Mouse (Mus musculus) E14TG2a.4 (cell line): Measurements from ENCODE around the gene Pvr.

Experiments used
- H3K27me3 ChIP-seq: 2 replicates; pipeline ENCODE4 v1.6.1; 2014; ENCODE audit warnings: low read length, control low read depth; ENCODE audit not compliant: insufficient read depth
- H3K36me3 ChIP-seq: 2 replicates; pipeline ENCODE4 v1.6.1; 2014; ENCODE audit warnings: low read length, control low read depth; ENCODE audit not compliant: insufficient read depth
- H3K4me1 ChIP-seq: replicated peaks from 2 replicates; pipeline ENCODE4 v1.6.1; 2014; ENCODE audit warnings: low read depth, low read length, control low read depth
- H3K4me3 ChIP-seq: replicated peaks from 2 replicates; pipeline ENCODE4 v1.5.1; 2014; ENCODE audit warnings: mild to moderate bottlenecking, low read length
- H3K9me3 ChIP-seq: 2 replicates; pipeline ENCODE4 v1.6.1; 2014; ENCODE audit warnings: low read length, control low read depth
- CTCF ChIP-seq: conservative IDR thresholded peaks from 2 replicates; pipeline ENCODE4 v1.5.1; 2014; ENCODE audit warnings: low read length
- NANOG ChIP-seq: IDR thresholded peaks from 2 replicates; pipeline ENCODE4 v1.6.1; 2014; ENCODE audit warnings: borderline replicate concordance, low read length, mixed read lengths
- POU5F1 ChIP-seq: IDR thresholded peaks from 2 replicates; pipeline ENCODE4 v1.6.1; 2014; ENCODE audit warnings: low read length, borderline replicate concordance

The Pvr gene

DNA sequence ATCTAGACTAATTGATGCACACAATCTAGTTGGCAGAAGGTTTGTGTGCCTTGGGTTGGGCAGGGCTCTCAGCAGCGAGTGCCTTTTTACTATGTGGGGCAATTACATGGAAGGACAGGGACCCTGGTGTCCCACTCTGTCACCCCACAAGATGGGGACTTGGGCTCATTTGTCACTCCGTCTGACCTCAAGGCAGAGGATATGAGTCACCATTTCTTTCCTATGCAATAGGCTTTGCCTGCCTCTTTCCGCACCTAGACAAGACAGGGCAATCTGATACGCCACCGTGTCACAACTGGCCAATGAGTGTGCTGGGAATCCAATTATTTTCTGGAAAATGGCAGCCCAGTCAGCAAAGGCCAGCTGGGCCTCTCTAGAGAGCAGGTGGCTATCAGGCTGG, 65.3 kb downstream of the Pvr start:
- 0 out of 2 replicates have a peak, but pooled peaks cover 3% of the 10 kb centered on the region for H3K9me3 ChIP-seq
- peaks cover 26% of the 10 kb centered on the region for H3K4me1 ChIP-seq
- no peak overlapping the region for H3K4me3 ChIP-seq
- no peaks in the 10 kb centered on the region for H3K36me3 ChIP-seq
- TF ChIP-seq POU5F1 (no peak), NANOG (no peak), CTCF (no peak)
- peaks cover 39% of the 10 kb centered on the region for H3K27me3 ChIP-seq
